Mouse (Mus musculus) CH12.LX (cell line): ENCODE measurements around the gene Chst8.
A peak's percentile ranks its signal among the peaks of the same experiment; 100 is the strongest.

ENCODE experiments used
- CTCF ChIP-seq, 2 experiments: IDR thresholded peaks in 1 of 2; conservative IDR thresholded peaks in 1 of 2; 2 replicates each; pipeline ENCODE4 v1.5.1; 2011 to 2012; ENCODE audit warnings: low read depth in 2 of 2, low read length in 2 of 2, improper control_type of control experiment in 1 of 2, inconsistent platforms in 1 of 2, mild to moderate bottlenecking in 1 of 2, moderate library complexity in 1 of 2
- EP300 ChIP-seq: IDR thresholded peaks from 2 replicates; pipeline ENCODE4 v1.6.1; 2011; ENCODE audit warnings: low read length, improper control_type of control experiment
- MAFK ChIP-seq: IDR thresholded peaks from 2 replicates; pipeline ENCODE4 v1.6.1; 2011; ENCODE audit warnings: low read length, improper control_type of control experiment; ENCODE audit not compliant: insufficient replicate concordance
- POLR2A ChIP-seq: IDR thresholded peaks from 2 replicates; pipeline ENCODE4 v1.6.1; 2011; ENCODE audit warnings: low read depth, mild to moderate bottlenecking, improper control_type of control experiment, low read length
- POLR2AphosphoS2 ChIP-seq: IDR thresholded peaks from 2 replicates; pipeline ENCODE4 v1.6.1; 2011; ENCODE audit warnings: low read depth, low read length, improper control_type of control experiment
- RAD21 ChIP-seq: IDR thresholded peaks from 2 replicates; pipeline ENCODE4 v1.6.1; 2011; ENCODE audit warnings: low read depth, mild to moderate bottlenecking, low read length, improper control_type of control experiment, moderate library complexity

- no peak for TF ChIP-seq RAD21
- peak in 1 of 2 experiments; percentile 40; a peak in 2 of 4 replicates for TF ChIP-seq CTCF (conservative IDR thresholded peaks at IDR 0.05 in 1 of 2, IDR thresholded peaks at IDR 0.05 in 1 of 2; ENCODE audit: low read depth in 2 of 2, low read length in 2 of 2)
- TF ChIP-seq EP300 = peak; percentile 53; the same call in 1 of the 2 replicates
- no peak for TF ChIP-seq POLR2AphosphoS2
- 0 out of 2 replicates have a peak, but pooled peaks have one; percentile 4 for TF ChIP-seq MAFK
- no peak for TF ChIP-seq POLR2A
These were observed 182.1 kb downstream of the Chst8 start for GRCm38 (mm10) chr7:34630211-34631085.
